Mouse (Mus musculus): ENCODE results near the gene Sart3. TPM values are rescaled to one million over a fixed set of nuclear protein-coding genes. Genes with fewer than 3 reads are reported as not detected.
"Not testable (repeated sequence)": the region's sequence is repeated elsewhere in the genome, so short reads cannot be mapped to it uniquely, and the experiment has no call there.

The Sart3 gene
- polyA plus RNA-seq, 1 experiment = 29.3 TPM

- TF ChIP-seq TCF3 (IDR thresholded peaks at IDR 0.05; ENCODE audit: insufficient read length, low read depth) (no peak), CEBPB (IDR thresholded peaks at IDR 0.05; ENCODE audit: insufficient read depth, poor library complexity, severe bottlenecking) (no peak), POLR2A (IDR thresholded peaks at IDR 0.05; ENCODE audit: insufficient read length, low read depth) (no peak), USF1 (IDR thresholded peaks at IDR 0.05; ENCODE audit: low read depth) (no peak), MYOG (IDR thresholded peaks at IDR 0.05; ENCODE audit: control insufficient read depth in 1 of 3, insufficient read depth in 1 of 3, insufficient read length in 2 of 3, low read depth in 2 of 3) (no peak), MYOD1 (IDR thresholded peaks at IDR 0.05; ENCODE audit: control insufficient read depth in 1 of 3, insufficient read length in 2 of 3, low read depth in 2 of 3) (no peak), POLR2AphosphoS2 (IDR thresholded peaks at IDR 0.05; ENCODE audit: insufficient read length, low read depth) (no peak), SRF (IDR thresholded peaks at IDR 0.05; ENCODE audit: control insufficient read depth, insufficient read length, low read depth) (no peak), MAX (IDR thresholded peaks at IDR 0.05; ENCODE audit: low read depth) (no peak), REST (IDR thresholded peaks at IDR 0.05; ENCODE audit: insufficient read depth, insufficient read length) (no peak), E2F4 (IDR thresholded peaks at IDR 0.05; ENCODE audit: insufficient read depth) (no peak), TCF12 (IDR thresholded peaks at IDR 0.05; ENCODE audit: insufficient read depth, poor library complexity, severe bottlenecking) (no peak)
- no peak overlapping the region for H3K4me3 ChIP-seq
- H3ac ChIP-seq (ENCODE audit: control insufficient read depth, insufficient read length) = no peak overlapping the region
- no peak overlapping the region for H3K4me2 ChIP-seq (ENCODE audit: low read depth)
- H3K79me2 ChIP-seq (ENCODE audit: control insufficient read depth, insufficient read depth) = no peaks in the 10 kb centered on the region
- no peaks in the 10 kb centered on the region for H3K36me3 ChIP-seq (ENCODE audit: control insufficient read depth, insufficient read depth)
- H3K27me3 ChIP-seq (ENCODE audit: control insufficient read depth, insufficient read depth, insufficient read length) = no peaks in the 10 kb centered on the region
Observed at GRCm38 (mm10) chr5:113786985-113787384, 14.7 kb upstream of the Sart3 start.

GRCm38 (mm10) chr5:113784104-113784503 lies 11.8 kb upstream of the Sart3 start:
- H3K36me3 ChIP-seq (ENCODE audit: control insufficient read depth, insufficient read depth); H3K27me3 ChIP-seq (ENCODE audit: control insufficient read depth, insufficient read depth, insufficient read length); H3K79me2 ChIP-seq (ENCODE audit: control insufficient read depth, insufficient read depth); H3ac ChIP-seq (ENCODE audit: control insufficient read depth, insufficient read length); H3K4me3 ChIP-seq: not testable (repeated sequence)
- H3K4me2 ChIP-seq (ENCODE audit: low read depth) = peak overlapping the region; percentile 41

- Histone ChIP-seq H3K27me3 (ENCODE audit: control insufficient read depth, insufficient read depth, insufficient read length) (no peaks in the 10 kb centered on the region), H3K36me3 (ENCODE audit: control insufficient read depth, insufficient read depth) (no peaks in the 10 kb centered on the region), H3K4me2 (ENCODE audit: low read depth) (peak overlapping the region; percentile 41), H3ac (ENCODE audit: control insufficient read depth, insufficient read length) (no peak overlapping the region), H3K4me3 (no peak overlapping the region), H3K79me2 (ENCODE audit: control insufficient read depth, insufficient read depth) (no peaks in the 10 kb centered on the region)
- TF ChIP-seq MYOD1 (IDR thresholded peaks at IDR 0.05; ENCODE audit: control insufficient read depth in 1 of 3, insufficient read length in 2 of 3, low read depth in 2 of 3) (no peak), TCF12 (IDR thresholded peaks at IDR 0.05; ENCODE audit: insufficient read depth, poor library complexity, severe bottlenecking) (no peak), E2F4 (IDR thresholded peaks at IDR 0.05; ENCODE audit: insufficient read depth) (no peak), MYOG (IDR thresholded peaks at IDR 0.05; ENCODE audit: control insufficient read depth in 1 of 3, insufficient read depth in 1 of 3, insufficient read length in 2 of 3, low read depth in 2 of 3) (no peak), TCF3 (IDR thresholded peaks at IDR 0.05; ENCODE audit: insufficient read length, low read depth) (no peak), POLR2A (IDR thresholded peaks at IDR 0.05; ENCODE audit: insufficient read length, low read depth) (no peak), REST (IDR thresholded peaks at IDR 0.05; ENCODE audit: insufficient read depth, insufficient read length) (no peak), USF1 (IDR thresholded peaks at IDR 0.05; ENCODE audit: low read depth) (no peak), SRF (IDR thresholded peaks at IDR 0.05; ENCODE audit: control insufficient read depth, insufficient read length, low read depth) (no peak), MAX (IDR thresholded peaks at IDR 0.05; ENCODE audit: low read depth) (no peak), CEBPB (IDR thresholded peaks at IDR 0.05; ENCODE audit: insufficient read depth, poor library complexity, severe bottlenecking) (no peak), POLR2AphosphoS2 (IDR thresholded peaks at IDR 0.05; ENCODE audit: insufficient read length, low read depth) (no peak)
Observed at GRCm38 (mm10) chr5:113783581-113784001, 11.3 kb upstream of the Sart3 start.

GRCm38 (mm10) chr5:113782624-113783023 lies 10.3 kb upstream of the Sart3 start:
- TF ChIP-seq POLR2AphosphoS2 (IDR thresholded peaks at IDR 0.05; ENCODE audit: insufficient read length, low read depth) (no peak), MYOD1 (IDR thresholded peaks at IDR 0.05; ENCODE audit: control insufficient read depth in 1 of 3, insufficient read length in 2 of 3, low read depth in 2 of 3) (no peak), POLR2A (IDR thresholded peaks at IDR 0.05; ENCODE audit: insufficient read length, low read depth) (no peak), CEBPB (IDR thresholded peaks at IDR 0.05; ENCODE audit: insufficient read depth, poor library complexity, severe bottlenecking) (no peak), E2F4 (IDR thresholded peaks at IDR 0.05; ENCODE audit: insufficient read depth) (no peak), MYOG (IDR thresholded peaks at IDR 0.05; ENCODE audit: control insufficient read depth in 1 of 3, insufficient read depth in 1 of 3, insufficient read length in 2 of 3, low read depth in 2 of 3) (no peak), REST (IDR thresholded peaks at IDR 0.05; ENCODE audit: insufficient read depth, insufficient read length) (no peak), SRF (IDR thresholded peaks at IDR 0.05; ENCODE audit: control insufficient read depth, insufficient read length, low read depth) (no peak), TCF3 (IDR thresholded peaks at IDR 0.05; ENCODE audit: insufficient read length, low read depth) (no peak), MAX (IDR thresholded peaks at IDR 0.05; ENCODE audit: low read depth) (no peak), TCF12 (IDR thresholded peaks at IDR 0.05; ENCODE audit: insufficient read depth, poor library complexity, severe bottlenecking) (no peak), USF1 (IDR thresholded peaks at IDR 0.05; ENCODE audit: low read depth) (no peak)
- H3K4me3 ChIP-seq = no peak overlapping the region
- peak overlapping the region; percentile 41 for H3K4me2 ChIP-seq (ENCODE audit: low read depth)

GRCm38 (mm10) chr5:113781875-113782274 lies 9.6 kb upstream of the Sart3 start:
- Histone ChIP-seq H3K79me2 (ENCODE audit: control insufficient read depth, insufficient read depth) (no peaks in the 10 kb centered on the region), H3K27me3 (ENCODE audit: control insufficient read depth, insufficient read depth, insufficient read length) (no peaks in the 10 kb centered on the region), H3ac (ENCODE audit: control insufficient read depth, insufficient read length) (no peak overlapping the region), H3K4me2 (ENCODE audit: low read depth) (no peak overlapping the region), H3K36me3 (ENCODE audit: control insufficient read depth, insufficient read depth) (no peaks in the 10 kb centered on the region), H3K4me3 (no peak overlapping the region)
- no peak for TF ChIP-seq REST (IDR thresholded peaks at IDR 0.05; ENCODE audit: insufficient read depth, insufficient read length)
- TF ChIP-seq USF1 (IDR thresholded peaks at IDR 0.05; ENCODE audit: low read depth) = no peak
- TF ChIP-seq TCF3 (IDR thresholded peaks at IDR 0.05; ENCODE audit: insufficient read length, low read depth) = no peak
- no peak for TF ChIP-seq CEBPB (IDR thresholded peaks at IDR 0.05; ENCODE audit: insufficient read depth, poor library complexity, severe bottlenecking)
- TF ChIP-seq MYOD1 (IDR thresholded peaks at IDR 0.05; ENCODE audit: control insufficient read depth in 1 of 3, insufficient read length in 2 of 3, low read depth in 2 of 3) = no peak
- TF ChIP-seq TCF12 (IDR thresholded peaks at IDR 0.05; ENCODE audit: insufficient read depth, poor library complexity, severe bottlenecking) = no peak
- no peak for TF ChIP-seq POLR2AphosphoS2 (IDR thresholded peaks at IDR 0.05; ENCODE audit: insufficient read length, low read depth)
- no peak for TF ChIP-seq MAX (IDR thresholded peaks at IDR 0.05; ENCODE audit: low read depth)
- TF ChIP-seq MYOG (IDR thresholded peaks at IDR 0.05; ENCODE audit: control insufficient read depth in 1 of 3, insufficient read depth in 1 of 3, insufficient read length in 2 of 3, low read depth in 2 of 3) = no peak
- TF ChIP-seq POLR2A (IDR thresholded peaks at IDR 0.05; ENCODE audit: insufficient read length, low read depth) = no peak

More at GRCm38 (mm10) chr5:113782624-113783023, 10.3 kb upstream of the Sart3 start:
- Histone ChIP-seq H3ac (ENCODE audit: control insufficient read depth, insufficient read length) (no peak overlapping the region), H3K36me3 (ENCODE audit: control insufficient read depth, insufficient read depth) (no peaks in the 10 kb centered on the region), H3K79me2 (ENCODE audit: control insufficient read depth, insufficient read depth) (no peaks in the 10 kb centered on the region), H3K27me3 (ENCODE audit: control insufficient read depth, insufficient read depth, insufficient read length) (no peaks in the 10 kb centered on the region)
